Mouse (Mus musculus): ENCODE measurements at regions not wholly inside any gene's neighbourhood (a gene's known extent, or its start where the extent isn't known, plus 50 kb on each side); places are given as distances from the start of the nearest gene placed in this dataset.
A peak's percentile ranks its signal among the peaks of the same experiment; 100 is the strongest.
"Not testable (repeated sequence)": the region's sequence is repeated elsewhere in the genome, so short reads cannot be mapped to it uniquely, and the experiment has no call there.

DNA sequence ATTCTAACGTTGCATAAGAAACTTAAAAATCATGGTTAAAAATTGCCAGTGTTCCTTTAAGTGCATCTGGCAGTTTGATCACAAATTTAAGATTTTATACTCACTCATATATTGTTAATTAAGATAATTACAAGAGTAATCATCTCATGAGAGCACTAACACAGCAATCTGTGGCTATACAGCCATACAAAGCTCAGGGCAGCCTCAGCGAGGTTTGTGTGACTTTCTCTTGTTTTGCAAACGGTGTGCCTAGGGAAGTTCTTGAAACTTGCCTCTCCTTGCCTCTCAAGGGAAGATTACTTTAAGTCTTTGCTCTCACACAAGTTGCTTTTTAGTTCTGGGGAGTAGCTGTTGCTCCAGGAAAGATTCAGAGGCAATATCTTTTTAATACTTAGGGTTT, 58.1 kb upstream of the Slc1a4 start:
- DNase-seq, result no peak

DNA sequence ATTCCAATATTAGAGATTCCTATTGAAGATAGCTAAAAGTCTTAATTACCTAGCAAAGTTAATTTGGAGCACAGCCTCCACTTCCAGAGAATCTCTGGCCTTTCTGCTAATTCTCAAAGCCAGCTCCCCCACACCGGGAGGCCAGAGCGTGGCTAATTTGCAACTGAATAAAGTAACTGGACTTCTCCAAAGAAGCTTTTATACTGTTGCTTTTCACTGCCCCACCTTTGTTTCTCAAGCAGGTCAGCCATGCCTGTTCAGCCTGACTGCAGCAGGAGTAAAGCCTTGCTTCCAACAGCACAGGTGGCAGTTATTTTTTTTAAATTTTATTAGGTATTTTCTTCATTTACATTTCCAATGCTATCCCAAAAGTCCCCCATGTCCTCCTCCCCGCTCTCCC, 60.8 kb upstream of the Slc1a4 start:
- not testable (repeated sequence) for DNase-seq

DNA sequence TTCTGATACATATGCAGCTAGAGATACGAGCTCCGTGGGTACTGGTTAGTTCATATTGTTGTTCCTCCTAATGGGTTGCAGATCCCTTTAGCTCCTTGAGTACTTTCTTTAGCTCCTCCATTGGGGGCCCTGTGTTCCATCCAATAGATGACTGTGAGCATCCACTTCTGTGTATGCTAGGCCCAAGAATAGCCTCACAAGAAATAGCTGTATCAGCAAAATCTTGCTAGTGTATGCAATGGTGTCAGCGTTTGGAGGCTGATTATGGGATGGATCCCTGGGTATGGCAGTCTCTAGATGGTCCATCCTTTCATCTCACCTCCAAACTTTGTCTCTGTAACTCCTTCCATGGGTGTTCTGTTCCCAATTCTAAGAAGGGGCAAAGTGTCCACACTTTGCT, 61.3 kb upstream of the Slc1a4 start:
- not testable (repeated sequence) for DNase-seq

DNA sequence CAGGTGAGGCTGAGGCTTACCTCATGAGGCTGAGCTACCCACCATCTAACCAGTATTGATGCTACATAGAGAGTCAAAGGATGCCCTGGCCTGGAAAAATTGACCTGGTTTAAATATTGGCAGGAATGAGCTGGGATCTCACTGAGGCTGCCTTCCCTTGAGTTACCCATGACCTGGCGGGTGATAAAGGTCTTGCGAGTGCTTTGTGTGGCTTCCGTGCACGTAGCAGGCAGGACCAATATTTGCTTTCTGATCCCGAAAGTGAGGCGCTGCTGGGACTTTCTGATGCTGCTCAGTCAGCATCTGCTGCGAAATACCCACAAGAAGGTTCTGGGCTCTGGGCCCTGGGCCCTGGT, 63.3 kb upstream of the Slc1a4 start:
- no peak for DNase-seq

DNA sequence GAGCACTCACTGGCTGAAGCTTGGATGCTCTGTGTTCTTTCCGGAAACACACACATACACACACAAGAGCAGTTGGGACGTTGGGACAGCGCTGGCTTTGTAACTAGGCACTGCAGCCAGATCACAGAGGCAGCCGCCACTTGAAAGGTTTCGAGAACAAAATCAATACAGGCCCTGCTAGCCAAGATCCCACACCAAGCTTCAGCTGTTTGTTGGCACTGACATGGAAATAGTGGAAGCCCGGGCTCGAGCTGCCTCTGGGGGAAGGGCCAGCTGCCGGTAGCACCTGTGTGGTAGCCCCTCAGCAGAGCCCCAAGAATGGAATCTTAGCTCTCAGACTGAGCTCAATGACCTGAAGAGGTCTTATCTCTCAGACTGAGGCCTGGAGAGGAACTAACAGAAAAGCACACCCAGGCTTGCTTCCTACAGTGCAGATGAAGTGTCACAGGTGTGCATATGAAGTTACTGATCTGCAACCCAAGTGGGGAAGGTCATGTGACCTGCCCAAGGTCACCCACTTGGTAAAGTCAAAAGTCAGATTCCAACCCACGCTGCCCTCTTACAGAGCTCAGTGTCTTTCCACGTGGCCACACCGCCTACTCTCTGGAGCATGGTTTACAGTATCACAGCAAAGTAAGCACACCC, 63.8 kb upstream of the Slc1a4 start:
- peak; percentile 50 for DNase-seq

DNA sequence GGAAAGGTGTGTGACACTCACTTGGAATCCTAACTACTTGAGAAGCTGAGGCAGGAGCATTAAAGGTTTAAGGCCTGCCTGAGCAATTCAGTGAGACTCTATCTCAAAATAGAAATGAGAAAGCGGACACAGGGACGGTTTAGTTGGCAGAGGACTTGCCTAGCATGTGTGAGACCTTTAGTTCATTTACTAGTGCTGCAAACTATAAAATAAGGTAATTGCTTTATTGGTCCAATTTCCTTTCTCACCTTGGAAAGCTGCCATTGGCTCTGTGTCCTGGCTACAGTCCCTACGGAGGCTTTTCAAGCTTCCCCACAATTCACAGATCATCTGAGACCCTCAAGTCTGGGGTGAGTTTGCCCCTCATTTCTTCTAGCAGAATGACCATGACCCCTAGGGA, 64.4 kb upstream of the Slc1a4 start:
- DNase-seq, result no peak

DNA sequence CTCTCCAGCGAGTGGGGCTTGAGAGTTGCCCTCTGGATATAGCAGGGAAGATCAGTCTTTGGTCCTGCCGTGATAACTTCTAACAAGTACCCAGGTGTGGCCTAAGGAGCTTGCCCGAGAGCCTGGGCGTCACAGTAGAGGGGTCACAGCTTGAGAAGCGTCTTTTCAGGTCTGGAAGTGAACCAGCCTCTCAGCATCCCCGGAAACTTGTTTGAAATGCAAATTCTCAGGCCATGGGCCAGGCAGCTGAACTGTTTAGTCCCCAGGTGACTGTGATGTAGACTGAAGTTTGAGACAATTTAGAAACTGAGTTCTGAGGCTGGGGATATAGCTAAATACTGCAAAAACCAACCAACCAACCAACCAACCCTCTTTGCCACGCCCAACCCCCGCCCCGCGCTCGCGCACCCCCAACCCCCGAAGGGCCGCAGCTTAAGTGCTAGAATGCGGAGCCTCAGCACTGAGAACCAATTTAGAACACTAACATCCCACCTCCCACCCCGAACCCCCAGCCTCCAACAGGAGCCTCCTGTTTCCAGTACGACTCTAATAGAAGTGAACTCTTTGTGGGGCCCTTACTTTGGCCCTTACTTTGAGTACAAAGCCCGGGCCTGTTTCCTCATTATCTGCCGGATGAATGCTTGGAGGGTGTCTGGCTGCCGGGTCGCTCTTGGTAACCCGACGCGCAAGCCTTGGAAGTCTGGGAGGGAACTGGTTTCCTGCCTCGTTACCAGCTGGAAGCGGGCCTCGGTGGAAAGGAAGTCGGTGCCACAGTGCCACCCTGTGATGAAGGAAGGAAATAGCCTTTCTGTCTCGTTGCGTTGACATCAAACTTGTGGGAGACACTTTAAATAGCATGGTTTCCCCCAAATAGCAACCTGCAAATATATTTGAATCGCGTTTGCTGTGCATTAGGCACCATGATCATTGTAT, 68.1 kb upstream of the Slc1a4 start:
- DNase-seq, result peak; percentile 93

DNA sequence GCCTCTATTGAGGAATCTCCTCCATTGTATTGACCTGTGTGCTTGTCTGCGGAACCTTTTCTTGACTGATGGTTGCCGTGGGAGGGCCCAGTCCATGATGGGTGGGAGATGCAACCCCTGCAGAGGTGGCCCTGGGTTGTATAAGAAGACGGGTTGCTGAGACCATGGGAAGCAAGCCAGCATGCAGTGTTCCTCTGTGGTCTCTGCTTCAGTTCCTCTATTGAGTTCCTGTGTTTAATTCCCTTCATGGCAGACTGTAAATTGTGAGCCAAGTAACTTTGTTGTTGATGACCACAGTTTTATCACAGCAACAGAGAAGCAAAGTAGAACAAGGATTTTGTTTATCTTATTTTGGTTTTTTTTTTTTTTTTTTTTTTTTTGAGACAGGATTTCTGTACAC, 70.9 kb upstream of the Slc1a4 start:
- DNase-seq, result no peak

DNA sequence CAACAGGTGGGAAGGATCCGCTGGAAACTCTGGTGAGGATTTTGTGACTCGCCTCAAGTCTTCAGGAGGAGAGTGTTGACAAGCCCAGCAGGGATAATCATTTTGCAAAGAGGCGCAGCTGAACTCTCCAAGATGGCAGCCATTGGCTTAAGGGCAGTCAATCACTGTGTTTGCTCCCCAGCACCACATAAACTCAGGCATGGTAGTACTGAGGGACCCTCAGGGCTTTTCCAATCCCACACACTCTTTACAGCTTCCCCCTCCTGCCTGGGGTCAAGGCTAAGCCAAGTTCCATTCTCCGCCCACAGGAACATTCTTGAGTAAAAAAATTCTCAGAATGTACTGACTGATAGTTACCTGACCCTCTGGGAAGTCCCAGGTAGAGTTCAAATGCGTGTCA, 72.0 kb upstream of the Slc1a4 start:
- DNase-seq, result no peak

DNA sequence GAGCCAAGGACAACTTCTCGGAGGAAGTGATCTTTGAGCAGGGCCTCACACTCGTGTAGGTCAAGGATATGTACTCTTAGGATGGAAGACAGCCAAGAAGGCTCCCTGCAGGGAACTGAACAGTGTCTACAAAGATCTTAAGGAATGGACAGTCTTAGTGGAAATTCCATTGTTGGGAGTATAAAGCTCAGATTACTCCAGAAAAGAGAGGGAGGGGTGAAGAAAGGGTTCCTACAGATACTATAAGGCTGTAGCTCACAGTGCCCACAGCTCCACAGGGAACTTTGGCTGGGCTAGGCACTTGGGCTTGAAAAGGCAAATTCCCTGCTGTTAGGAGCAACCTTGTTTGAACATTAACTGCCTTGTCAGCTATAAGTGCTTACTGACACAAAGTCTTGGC, 85.6 kb upstream of the Slc1a4 start:
- no peak for DNase-seq

DNA sequence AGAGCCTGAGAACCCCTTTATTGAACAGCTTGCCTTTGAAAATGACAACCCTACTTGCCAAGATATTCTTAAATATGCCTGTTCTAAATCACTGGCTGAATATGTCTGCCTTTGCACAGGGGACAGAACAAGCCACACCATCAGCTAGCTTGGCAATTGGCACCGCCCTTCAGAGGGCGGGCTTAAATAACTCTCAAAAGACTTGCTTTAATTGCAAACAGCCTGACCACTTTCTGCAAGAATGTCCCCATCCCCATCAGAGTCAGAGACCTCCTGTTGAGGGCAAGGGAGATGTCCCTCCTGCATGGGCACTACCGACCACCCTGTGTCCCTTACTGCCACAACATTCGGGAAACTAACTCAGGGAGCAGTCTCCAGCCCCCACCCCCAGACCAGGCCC, 88.4 kb upstream of the Slc1a4 start:
- DNase-seq, result no peak

DNA sequence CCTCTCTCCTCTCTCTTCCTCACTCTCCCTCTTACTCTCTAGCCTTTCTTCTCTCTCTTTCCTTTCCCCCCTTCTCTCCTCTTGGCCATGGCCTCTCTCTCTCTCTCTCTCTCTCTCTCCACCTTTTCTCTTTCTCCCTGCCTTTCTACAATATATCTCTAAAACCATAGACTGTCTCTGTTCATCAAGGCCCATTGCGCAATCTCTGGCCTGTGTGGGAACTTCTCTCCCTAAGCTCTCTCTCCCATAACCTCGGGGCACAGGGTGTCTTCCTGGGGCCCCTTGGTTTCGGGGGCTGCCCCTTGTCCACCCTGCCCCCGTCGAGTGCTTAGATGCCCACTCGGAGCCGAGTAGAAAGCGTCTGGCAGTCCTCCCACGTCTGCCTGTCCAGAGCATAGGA, 103.5 kb upstream of the Slc1a4 start:
- no peak for DNase-seq

DNA sequence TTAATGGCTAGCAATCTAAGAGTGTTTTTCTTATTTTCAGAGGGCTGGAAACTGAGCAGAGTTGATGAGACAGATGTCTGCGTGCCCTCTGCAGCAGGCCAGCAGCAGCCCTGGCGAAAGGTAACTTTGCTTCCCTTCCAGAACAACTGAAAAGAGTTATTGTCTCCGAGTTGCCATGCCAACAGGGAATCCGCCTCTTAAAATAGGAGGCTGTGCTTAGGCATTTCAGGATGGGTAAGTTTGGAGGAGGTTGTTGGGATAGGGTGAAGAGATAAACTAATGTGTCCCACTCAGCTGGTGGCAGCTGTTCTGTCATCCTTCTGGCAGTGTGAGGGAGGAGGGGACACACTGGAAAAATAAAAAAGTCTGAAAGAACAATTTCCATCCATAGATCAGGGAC, 100.6 kb upstream of the Sertad2 start:
- no peak for DNase-seq

DNA sequence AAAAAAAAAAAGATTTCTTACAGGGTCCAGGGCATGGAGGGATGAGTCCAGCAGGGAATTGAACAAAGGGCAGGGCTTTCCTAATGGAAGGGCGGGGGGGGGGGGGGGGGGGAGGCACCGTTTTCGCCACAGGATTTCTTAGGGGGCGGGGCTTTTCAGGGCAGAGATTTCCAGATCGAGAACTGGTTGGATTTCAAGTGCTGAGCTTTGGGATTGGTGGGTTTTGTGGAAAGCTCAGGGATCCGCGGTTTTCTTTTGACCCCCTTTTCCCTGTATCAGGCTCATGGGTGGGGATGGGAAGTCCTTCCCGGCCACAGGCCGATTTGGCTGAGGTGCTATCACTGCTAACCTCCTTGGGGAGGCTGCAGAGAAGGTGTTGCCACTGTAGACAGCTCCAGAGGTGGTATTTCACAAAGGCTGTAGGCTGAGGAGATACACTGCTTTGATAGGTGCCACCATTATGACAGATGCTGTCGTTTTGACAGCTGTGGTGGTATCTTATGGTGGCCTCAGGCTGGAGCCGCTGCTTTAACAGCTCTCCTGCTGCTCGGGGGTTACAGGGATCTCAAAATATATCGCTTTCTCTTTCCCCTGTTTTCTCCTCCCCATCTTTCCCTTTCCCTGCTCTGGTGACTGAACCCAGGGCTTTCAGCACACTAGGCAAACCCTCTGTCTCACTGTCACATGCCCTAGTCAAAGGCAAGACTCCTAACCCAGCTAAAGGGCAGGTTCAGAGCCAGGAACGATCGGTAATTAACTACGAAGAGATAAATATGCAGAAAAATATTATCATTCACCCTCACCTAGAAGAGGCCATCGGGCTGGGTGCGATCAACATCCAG, 97.8 kb upstream of the Sertad2 start:
- no peak for DNase-seq

DNA sequence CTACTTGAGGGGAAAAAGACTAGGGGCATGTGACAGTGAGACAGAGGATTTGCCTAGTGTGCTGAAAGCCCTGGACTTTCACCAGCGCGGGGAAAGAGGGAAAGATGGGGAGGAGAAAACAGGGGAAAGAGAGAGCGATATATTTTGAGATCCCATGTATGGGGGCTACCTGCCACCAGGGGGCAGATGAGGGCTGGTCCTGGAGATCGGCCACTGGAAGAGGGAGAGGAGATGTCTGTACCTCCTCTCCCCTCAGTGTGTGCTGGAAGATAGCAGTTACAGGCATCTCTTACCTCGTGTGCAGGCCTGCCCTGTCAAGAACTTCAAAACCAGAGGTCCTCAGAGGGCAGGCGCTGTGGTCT, 97.2 kb upstream of the Sertad2 start:
- peak; percentile 81 for DNase-seq

DNA sequence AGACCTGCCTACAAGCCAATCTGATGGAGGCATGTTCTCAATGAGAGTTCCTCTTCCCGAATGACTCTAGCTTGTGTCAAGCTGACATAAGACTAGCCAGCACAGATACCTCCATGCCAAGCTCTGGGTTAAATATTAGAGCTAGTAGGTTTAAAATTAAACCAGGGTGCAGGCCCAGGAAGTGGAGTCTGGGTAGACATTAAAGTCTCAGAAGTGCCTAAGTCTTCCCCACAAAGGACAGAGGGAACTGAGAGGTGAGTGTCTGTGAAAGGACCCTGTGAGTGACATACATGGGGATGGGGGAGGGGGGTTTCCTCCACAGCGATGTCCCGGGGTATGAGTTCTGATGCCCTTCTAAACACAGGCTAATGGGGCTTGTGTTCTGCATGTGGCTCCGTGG, 90.2 kb upstream of the Sertad2 start:
- no peak for DNase-seq

DNA sequence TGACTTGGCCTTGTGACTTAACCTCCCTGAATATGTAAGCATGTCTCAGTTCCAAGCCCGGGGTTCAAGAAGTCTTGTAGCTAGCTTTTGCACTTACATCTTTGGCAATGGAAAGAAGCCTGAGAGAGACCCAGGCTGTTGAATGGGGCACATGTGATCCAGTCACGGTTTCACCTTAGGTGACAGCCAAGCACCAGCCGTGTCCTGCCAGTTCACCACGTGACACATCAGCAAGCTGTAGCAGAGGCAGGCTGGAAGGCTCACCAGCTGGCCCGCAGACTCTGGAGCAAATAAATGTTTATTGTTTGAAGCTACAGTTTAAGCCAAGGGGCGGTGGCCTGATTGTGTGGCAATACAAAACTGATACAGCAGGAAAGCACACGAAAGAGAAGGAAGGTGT, 89.3 kb upstream of the Sertad2 start:
- peak; percentile 54 for DNase-seq

DNA sequence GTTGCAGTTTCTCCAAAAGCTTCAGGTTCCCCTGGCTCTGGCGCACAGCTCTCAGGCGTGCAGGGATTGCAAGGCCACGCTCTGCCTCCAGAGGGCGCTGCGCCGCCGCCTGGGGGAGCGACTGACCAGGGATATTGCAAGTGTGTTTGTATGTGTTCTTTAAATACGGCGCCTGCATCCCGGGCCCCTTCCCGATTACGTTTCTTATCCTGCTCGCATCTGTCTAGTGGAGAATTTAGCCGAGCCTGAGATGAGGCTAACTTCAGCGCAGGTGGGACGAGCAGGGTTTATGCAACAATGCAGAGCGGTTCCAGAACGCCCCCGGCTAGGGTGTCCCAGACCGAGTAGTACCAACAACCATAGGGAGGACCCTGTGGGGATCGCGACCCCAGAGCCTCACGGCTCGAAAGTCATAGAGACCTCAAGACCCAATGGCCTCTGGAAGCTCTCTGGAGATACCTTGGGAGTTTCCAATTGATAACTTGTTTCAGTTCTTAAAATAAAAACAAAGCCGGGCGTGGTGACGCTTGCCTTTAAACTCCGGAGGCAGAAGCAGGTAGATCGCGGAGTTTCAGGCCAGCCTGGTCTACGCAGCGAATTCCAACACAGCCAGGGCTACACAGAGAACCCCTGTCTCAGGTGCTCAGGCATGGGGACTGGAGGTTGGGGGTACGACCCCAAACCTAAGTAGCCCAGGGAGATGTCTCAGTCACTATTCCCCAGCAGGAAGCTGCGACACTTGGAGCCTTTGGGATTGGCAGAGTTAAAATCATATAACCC, 87.8 kb upstream of the Sertad2 start:
- DNase-seq, result peak; percentile 89

DNA sequence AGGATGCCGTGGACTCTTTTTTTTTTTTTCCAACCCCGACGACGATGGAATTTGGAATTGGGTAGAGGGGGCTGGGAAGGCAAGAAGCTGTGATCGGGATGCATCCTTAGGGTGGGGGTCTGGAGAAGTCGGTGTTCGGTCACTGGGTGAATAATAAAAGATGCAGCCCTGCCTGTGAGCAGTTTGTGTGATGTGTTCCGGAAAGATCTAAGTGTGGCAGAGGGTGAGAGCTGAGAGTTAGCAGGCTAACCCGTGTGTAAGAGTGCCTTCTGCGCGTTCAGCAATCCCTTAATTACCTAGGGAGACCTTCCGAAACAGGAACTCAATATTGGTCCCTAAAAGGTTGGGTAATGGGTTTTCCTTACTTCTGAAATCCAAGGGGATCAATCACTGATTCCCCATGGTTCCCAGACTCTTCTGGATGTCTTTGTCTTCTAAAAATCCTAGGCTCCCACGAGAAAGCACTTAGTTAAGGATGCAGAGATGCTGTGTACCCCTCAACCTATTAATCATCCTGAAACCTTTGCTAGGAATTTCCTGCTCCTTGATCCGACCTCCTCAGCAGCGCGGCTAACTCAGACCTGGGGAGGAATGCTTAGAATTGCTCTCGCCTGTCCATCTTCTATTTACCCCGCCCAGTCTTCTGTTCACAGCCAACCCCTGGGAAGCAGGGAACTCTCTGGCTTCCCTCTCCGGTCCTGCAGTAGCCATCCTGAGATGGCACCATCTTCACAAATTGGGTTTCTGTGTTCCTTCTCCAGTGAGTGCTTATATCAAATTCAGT, 87.0 kb upstream of the Sertad2 start:
- peak; percentile 25 for DNase-seq

DNA sequence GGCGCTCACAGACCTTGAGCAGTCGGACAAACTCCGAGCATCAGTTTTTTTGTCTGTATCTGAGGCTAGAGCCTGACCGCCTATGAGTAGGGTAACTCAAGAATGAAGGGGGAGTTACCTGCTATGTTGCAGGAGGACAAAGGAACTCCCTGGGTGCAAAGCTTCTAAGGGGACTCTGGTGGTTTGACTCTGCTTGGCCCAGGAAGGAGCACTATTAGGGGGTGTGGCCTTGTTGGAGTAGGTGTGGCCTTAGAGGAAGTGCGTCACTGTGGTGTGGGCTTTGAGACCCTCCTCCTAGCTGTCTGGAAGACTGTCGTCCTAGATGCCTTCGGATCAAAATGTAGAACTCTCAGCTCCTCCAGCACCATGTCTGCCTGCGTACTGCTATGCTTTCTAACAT, 83.9 kb upstream of the Sertad2 start:
- DNase-seq, result no peak

DNA sequence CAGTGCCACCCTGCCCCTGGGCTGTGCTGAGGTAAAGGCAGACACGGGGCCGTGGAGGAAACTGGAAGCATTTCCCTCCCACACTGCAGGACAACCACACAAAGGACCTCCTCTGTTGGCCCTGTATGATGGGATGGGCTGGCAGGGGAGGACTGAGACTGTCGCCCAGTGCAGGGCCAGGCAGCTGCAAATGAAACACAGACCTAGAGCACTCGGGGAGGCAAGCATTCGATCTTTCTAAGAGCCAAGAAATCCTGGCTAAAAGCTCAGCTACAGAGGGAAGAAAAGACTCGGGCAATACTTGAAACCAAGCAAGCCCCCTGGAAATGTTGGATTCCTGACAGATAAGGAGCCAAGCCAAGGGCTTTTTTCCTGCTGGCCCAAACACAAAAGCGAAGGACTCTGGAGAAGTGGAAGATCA, 82.5 kb upstream of the Sertad2 start:
- DNase-seq, result peak; percentile 61

DNA sequence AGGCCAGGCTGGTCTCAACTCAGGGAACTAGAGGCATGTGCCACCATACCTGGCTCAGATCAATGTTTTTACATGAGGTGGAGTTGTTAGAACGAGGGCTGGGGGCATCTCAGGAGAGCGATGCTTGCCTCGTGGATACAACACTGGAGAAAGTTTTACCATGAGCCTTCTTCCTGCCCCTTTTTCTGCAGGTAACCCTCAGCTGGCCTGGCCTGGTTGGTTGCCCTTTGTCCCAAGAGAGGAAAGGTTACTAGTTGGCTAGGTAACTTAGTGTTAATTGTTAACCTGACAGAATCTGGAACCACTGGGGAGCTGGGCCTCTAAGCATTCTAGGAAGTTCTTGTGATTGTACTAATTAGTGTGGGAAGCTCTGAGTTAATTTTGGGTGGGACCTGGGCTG, 81.0 kb upstream of the Sertad2 start:
- DNase-seq, result no peak
